Mouse (Mus musculus) right cerebral cortex, postnatal 14 days (tissue): ENCODE measurements around the gene Tecpr1.

ENCODE experiments used
- DNase-seq: peaks from one replicate; pipeline ENCODE4 v3.0.0; 2022

Tecpr1 gene

DNA sequence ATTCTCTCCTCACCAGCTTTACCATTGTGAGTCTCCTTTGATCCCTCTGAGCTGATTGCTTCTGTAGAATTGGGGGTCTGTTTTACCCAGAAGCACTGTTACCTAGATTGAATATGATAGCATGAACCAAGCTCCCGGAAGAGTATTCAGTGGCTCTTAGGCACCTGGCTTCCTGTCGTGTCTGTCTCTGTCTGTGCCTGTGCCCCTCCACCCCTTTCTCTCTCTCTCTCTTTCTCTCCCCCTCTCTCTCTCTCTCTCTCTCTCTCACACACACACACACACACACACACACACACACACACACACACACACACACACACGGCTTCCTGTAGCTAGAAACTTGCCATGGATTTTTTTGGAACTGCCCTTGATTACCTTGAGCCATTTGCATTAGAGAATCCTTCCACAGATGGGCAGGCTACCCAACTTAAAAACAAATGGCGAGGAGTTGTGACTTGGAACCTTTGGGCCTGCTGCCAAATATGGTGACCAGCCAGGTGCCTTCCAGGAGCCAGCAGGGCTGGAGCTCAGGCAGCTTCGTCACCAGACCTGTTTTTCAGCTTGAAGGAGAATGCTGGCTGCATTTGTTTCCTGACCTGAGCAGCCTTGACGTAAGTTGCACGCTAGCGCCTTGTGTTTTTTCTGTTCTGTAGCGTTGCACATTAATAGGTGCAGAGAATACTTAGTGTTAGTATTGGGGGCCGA is 60.5 kb downstream of the Tecpr1 start:
- DNase-seq: no peak

DNA sequence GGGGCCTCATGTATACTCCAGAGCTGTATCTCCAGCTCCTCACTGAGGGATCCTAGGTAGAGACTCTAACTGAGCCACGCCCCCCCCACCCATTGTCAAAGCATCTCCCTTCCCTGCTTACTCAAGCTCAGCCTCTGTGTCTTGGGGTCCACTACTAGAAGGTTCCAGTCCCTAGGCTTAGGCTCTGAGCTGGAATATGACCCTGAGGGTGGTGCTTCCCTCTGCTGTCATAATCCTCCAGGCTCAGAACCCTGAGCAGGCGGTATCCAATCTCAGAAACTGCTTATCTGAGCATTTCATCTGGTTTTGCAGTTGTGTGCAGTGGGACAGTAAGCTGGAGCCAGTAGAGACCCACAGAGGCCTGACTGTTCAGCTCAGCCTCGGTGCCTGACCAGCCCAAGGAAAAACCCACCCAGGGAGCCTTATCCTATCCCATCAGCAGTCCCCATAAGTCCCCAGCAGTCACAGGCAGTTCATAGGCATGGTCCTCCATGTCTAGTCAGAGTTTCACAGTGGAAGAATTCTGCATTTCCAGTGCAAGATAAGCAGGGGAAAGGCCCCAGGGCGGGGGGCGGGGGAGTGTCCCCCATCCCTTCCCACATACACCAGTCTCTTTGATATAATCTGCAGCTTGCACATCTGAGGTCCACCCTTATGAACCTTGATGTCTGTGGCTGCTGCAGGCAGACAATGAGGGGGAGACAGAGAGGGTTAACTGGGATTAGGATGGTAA is 61.2 kb downstream of the Tecpr1 start:
- DNase-seq: no peak

- no peak for DNase-seq
Observed at GRCm38 (mm10) chr5:144159137-144159536, 64.3 kb downstream of the Tecpr1 start.

DNA sequence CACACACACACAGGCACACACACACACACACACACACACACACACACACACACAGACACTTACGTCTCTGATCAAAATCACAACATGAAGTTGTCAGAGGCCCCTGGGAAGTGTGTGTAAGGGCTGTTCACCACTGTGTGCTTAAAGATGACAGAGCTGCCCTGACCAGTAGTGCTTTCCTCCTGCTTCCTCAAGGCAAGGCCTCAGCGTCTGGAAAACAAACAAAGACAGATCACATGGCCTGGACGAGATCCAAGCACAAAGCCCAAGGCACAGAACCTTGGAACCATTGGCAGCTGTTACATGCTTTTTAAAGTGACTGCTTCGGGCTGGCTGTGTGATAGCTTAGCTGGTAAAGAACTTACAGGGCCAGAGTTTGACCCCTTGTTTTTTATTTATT is 64.8 kb downstream of the Tecpr1 start:
- DNase-seq: peak; percentile 33

DNA sequence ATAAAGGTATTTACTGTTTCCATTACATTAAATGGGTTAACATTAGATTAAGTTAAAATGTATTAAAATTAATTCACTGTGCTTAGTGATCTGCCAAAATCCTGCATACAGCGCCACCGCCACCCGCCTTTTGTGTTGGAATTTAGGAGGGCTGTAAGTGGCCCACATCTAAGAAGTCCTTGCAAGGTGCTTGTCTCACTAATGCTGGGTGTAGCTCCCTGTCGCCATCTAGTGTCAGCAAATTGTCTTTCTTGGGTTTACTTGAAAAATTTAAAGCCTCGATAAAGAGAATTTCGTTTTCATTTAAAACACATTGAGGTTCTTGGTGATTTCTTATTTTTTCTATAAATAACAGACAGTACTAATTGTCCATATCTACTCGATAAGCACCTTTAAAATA is 68.9 kb downstream of the Tecpr1 start:
- peak; percentile 63 for DNase-seq

DNA sequence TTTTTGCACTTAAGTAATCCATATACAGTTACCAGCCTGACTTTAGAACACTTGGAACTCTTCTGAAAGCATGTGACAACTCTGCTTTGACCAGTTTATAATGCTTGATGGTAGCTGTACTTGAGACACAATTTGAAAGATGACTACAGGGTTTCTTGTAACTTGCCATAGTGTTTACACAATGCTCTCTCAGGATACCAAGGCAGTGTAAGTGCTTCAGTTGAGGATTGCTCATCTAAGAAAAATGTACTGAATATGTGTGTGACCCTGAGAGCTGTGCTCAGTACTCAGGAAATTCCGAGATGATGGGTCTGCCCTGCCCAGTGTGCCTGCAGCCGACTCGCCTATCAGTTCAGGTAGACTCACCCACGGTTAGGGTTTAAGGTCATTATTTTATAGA is 72.1 kb downstream of the Tecpr1 start:
- DNase-seq: no peak

- DNase-seq: no peak
Observed at GRCm38 (mm10) chr5:144149530-144149929, 73.9 kb downstream of the Tecpr1 start.

DNA sequence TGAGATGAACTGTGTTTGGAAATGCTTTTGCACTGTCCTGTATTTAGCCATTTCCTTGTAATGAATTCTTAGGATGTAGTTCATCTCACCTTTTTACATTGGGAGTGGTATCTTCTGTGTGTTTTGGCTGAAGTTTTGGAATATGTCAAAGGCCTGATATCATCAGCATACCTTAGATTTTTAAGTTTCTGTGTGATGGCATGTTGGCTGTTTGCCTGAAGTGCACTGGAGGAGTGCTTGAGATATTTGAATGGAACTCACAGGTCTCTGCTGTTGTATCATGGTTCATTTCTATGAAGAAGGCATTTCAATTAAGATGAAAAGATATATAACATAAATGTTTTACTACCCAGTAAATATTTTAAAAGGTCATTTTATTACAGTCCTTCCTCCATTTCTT is 76.5 kb downstream of the Tecpr1 start:
- DNase-seq: no peak
